Mouse (Mus musculus) olfactory bulb, adult 2 months (tissue): ENCODE data around the gene Srpk3. TPM values are rescaled to one million over a fixed set of nuclear protein-coding genes. Genes with fewer than 3 reads are reported as not detected.
"Not testable (repeated sequence)": the region's sequence is repeated elsewhere in the genome, so short reads cannot be mapped to it uniquely, and the experiment has no call there.

Source experiments
- H3K27ac ChIP-seq: fragments of 200-500 bp; 2 replicates; pipeline ENCODE4 v1.5.1; 2012; ENCODE audit warnings: low read depth, low read length; ENCODE audit not compliant: insufficient read depth
- H3K4me1 ChIP-seq: fragments of 200-500 bp; 2 replicates; pipeline ENCODE4 v1.6.1; 2012; ENCODE audit warnings: low read length; ENCODE audit not compliant: control insufficient read depth, insufficient read depth
- H3K4me3 ChIP-seq: fragments of 200-500 bp; 2 replicates; pipeline ENCODE4 v1.5.1; 2012; ENCODE audit warnings: mild to moderate bottlenecking, low read depth, low read length, moderate library complexity; ENCODE audit not compliant: insufficient read depth
- CTCF ChIP-seq: fragments of 200-500 bp; IDR thresholded peaks from 2 replicates; pipeline ENCODE4 v1.5.1; 2012; ENCODE audit warnings: low read depth, mild to moderate bottlenecking, low read length, moderate library complexity; ENCODE audit not compliant: insufficient read depth
- POLR2A ChIP-seq: fragments of 200-500 bp; IDR thresholded peaks from 2 replicates; pipeline ENCODE4 v1.6.1; 2012; ENCODE audit warnings: mild to moderate bottlenecking, low read depth, low read length, moderate library complexity; ENCODE audit not compliant: insufficient read depth
- WGBS: fragments of 180-500 bp; shearing (Covaris S2); methylation state at CpG from one replicate; pipeline ENCODE4 v1.1.7; 2018; 5-methylcytosine and 5-hydroxymethylcytosine counted together
- polyA plus RNA-seq: library from polyadenylated mRNA; stranded (reverse); fragments of >200 nt; gene quantifications from 2 replicates; pipeline ENCODE4 v1.2.4, GENCODE M21; 2012; ENCODE audit warnings: low replicate concordance; ENCODE audit not compliant: missing spikeins, insufficient read depth, insufficient read length

Gene Srpk3
- not detected in 2 replicates for polyA plus RNA-seq

DNA sequence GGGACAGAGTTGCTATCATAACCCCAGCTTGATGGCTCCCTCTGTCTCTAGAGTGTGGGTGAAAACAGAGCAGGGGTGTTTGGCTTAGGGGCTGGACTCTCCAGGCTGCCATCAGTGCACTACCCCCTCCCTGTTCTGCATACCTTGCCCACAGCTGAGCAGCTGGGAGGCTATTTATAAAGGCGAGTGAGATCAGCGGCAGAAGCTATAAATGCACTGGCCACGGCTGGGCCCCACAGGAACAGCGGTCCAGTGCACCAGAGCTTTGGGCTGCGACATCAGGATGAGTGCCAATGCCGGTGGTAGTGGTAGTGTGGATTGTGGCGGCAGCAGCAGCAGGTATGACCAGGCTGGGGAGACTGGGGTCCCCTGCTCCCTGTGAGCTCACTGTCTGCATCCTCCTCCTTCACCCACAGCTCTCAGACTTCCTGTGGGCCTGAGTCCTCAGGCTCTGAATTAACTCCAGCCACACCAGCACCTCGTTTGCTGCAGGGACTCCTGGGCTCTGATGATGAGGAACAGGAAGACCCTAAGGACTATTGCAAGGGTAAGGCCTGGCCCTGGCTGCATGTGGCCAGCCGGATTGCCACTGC lies at the start of gene Srpk3:
Gene Srpk3, plus strand, starts transcription at position 238 of the 593 bp plus-strand sequence.
- H3K4me3 ChIP-seq: peak within 1 kb of the TSS; percentile 15; the same call in 1 of the 2 replicates
- WGBS: 43% methylated on average over 9 of the region's 9 CpGs
- peaks cover 12% of the 10 kb centered on the region; the same call in 1 of the 2 replicates for H3K4me1 ChIP-seq
- TF ChIP-seq POLR2A: no peak
- TF ChIP-seq CTCF: no peak
- H3K27ac ChIP-seq: peak within 1 kb of the TSS; percentile 53

DNA sequence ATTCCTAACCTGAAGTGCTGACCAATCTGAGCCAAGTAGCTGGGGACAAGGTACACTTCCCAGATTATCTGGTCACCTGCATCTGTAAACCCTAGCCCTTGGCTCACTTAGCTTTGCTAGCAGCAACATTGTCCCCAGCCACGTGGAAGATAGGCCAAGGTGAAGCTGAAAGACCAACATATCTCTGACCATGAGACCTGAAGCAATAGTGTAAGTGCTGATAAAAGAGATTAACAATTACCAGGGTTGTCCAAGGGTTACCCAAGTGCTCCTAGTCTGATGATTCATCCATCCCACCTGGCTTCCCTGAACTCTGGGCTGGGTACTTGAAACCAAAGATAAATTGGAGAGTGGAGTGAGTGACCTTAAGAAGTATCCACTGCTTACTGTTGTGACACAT lies 43.3 kb upstream of the Srpk3 start:
- Histone ChIP-seq H3K27ac (no peak overlapping the region), H3K4me3 (no peak overlapping the region), H3K4me1 (no peaks in the 10 kb centered on the region)
- TF ChIP-seq POLR2A (no peak), CTCF (no peak)
- WGBS: 52% methylated on average over 1 of the region's 1 CpGs

DNA sequence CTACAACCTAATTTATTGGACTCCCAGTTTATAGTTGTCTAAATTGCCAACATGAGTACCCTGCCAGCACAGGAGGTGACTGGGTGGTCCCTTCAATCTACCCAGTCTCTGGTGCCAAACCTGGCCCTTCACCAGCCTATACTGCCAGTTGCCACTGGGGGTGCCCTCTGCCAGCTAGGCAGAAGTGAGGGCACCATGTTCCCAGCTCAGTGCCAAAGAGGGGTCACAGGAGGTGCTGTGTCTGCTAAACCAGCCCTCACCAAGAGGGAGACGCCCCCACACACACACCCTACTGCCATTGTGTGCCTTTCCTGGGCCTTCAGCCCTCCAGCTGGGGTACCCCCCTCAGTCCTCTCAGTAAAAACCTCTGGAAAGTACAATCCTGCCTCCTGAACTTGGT lies 36.0 kb upstream of the Srpk3 start:
- 75% methylated on average over 1 of the region's 1 CpGs for WGBS
- TF ChIP-seq POLR2A (no peak), CTCF (no peak)
- no peaks in the 10 kb centered on the region for H3K4me1 ChIP-seq
- no peak overlapping the region for H3K4me3 ChIP-seq
- no peak overlapping the region for H3K27ac ChIP-seq

DNA sequence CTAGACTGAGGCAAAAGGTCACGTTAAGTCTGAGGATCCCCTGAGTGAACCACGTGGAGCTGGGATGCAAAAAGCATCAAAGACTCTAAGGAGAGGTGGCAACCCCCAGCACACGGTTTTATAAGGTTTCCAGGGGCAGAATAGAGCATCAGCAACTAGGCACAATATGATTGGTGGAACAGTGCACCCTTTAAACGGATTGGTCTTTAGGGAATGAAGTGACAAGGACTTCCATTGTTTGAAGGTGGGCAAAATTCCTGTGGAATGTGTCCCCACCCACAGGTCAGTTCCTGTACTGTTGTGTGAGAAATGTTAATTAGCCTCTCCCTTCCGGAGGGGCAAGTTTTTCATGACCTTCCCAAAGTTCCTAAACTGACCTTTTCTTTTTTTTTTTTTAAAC lies 35.1 kb upstream of the Srpk3 start:
- no peak overlapping the region for H3K27ac ChIP-seq
- no peak for TF ChIP-seq CTCF
- no peak for TF ChIP-seq POLR2A
- no peak overlapping the region for H3K4me3 ChIP-seq
- WGBS: 57% methylated on average over 5 of the region's 5 CpGs
- H3K4me1 ChIP-seq: no peaks in the 10 kb centered on the region

DNA sequence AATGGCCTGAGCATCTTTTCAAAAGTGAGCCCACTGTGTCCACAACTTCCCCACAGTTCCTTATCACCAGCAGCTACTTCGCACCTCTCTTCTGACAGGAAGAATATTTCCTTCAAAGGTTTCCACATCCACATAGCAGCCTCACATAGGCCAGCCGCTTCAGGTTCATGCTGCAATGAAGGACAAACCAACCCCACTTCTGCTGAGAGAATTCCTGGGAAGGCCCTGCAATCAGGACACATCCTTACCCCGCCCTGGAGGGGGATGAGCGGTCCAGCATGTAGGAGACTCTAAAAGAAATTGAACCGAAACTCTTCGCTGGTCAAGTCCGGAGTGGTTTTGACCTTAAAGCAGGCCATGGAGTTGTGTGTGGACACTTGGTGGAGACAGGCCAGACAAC lies 34.4 kb upstream of the Srpk3 start:
- WGBS: 95% methylated on average over 7 of the region's 7 CpGs
- H3K27ac ChIP-seq, H3K4me3 ChIP-seq: not testable (repeated sequence)

DNA sequence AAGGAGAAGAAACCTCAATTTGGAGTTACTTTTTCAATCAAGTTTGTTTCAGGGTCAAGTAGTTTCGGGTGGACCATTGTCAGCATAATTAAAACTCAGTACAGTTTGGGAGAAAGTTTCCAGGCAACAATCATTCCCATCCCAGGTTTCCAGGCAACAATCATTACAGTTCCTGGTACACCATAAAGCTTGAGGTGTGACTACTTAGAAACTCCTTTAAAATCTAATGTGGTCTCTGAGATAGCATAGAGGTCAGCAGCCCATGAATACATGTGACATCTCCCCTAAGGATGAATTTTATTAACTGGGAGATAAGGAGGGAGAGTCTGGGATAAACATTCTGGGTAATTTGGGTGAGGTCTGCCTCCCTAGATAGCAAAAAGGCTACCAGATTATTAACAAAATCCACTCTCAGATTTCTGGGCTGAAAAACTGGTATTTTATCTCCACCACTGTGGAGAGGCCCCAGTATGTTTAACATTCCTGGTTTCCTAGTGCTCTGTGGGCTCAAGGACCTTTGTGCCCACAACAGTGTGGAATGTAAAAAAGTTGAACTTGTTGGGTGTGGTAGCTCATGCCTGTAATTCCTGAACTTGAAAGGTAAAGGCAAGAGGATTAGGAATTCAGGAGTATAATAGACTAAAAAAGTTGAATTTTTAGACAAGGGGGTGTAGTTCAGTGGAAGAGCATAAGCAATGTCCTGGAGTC lies 29.3 kb upstream of the Srpk3 start:
- no peak overlapping the region for H3K4me3 ChIP-seq
- TF ChIP-seq POLR2A: no peak
- TF ChIP-seq CTCF: no peak
- 77% methylated on average over 1 of the region's 1 CpGs for WGBS

More for the DNA sequence above, 34.4 kb upstream of the Srpk3 start:
- not testable (repeated sequence) for H3K4me1 ChIP-seq

DNA sequence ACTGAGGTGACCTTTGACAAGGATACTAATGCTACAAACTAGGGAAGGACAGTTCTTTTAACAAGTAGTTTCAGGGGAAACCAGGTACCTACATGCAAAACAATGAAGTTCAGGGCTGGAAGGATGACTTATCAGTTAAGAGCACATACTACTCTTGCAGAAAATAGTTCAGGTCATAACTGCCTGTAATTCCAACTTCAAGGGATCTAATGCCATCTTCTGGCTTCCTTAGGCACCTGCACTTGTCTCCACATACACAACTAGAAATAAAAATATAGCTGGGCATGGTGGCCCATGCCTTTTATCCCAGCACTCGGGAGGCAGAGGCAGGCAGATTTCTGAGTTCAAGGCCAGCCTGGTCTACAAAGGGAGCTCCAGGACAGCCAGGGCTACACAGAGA lies 25.2 kb upstream of the Srpk3 start:
- no peak for TF ChIP-seq POLR2A
- no peak for TF ChIP-seq CTCF
- Histone ChIP-seq H3K4me1 (no peaks in the 10 kb centered on the region), H3K27ac (no peak overlapping the region), H3K4me3 (no peak overlapping the region)
- WGBS: 100% methylated on average over 1 of the region's 1 CpGs

More for the DNA sequence above, 29.3 kb upstream of the Srpk3 start:
- Histone ChIP-seq H3K4me1 (no peaks in the 10 kb centered on the region), H3K27ac (no peak overlapping the region)

DNA sequence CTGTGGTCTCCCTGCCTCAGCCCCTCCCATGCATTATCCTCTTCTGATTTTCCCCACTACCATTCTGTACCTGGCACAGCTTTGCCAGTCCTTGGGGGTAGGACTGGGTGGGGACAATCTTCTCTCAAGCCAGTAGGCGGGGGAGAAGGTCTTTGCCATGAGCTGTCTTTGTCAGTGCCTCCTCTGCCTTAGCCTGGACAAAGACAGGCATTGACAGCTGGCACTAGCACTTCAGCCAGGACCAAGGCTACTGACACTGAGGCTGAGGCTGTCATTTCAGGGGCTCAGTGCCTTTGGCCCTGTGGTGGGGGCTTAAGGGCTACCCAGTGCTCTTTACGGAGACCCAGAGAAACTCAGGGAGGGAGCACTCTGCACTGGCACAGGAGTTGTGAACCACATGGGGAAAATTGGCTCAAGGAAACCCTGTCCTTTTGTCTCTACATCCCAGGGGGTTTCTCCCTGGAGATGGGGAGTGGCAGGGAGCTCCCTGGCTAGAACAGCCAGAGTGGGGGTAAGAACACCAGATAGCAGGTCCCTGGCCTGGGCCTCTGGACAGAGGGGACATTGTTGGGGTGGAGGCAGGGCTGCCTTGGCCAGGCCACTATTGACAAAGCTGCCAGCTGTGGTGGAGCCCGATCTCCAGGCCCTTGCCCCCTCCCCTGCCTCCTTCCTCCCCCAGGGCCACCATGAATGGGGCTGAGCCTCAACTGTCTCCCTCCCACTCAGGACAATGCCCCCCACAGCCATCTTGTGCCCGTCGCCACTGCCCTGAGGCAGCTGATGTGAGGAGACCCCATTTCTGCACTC lies 17.7 kb upstream of the Srpk3 start, which contains the start of gene Plxnb3:
Gene Plxnb3, plus strand, starts transcription at position 757 of the 807 bp plus-strand sequence.
- no peak within 1 kb of the TSS for H3K4me3 ChIP-seq
- WGBS: 71% methylated on average over 5 of the region's 5 CpGs
- peaks cover 5% of the 10 kb centered on the region; the same call in 1 of the 2 replicates for H3K4me1 ChIP-seq
- TF ChIP-seq POLR2A (no peak), CTCF (no peak)
- no peak within 1 kb of the TSS for H3K27ac ChIP-seq
